Mouse (Mus musculus) neutrophil, adult 59 days (primary cell): Measurements from ENCODE around the gene Gps1. TPM values are rescaled to one million over a fixed set of nuclear protein-coding genes. Genes with fewer than 3 reads are reported as not detected.

ENCODE experiments used
- total RNA-seq, 2 experiments: library from RNA; stranded (reverse); gene quantifications; 1 replicate in 1 of 2; 2 replicates in 1 of 2; pipeline ENCODE4 v1.2.4; 2023

Gps1 gene
- total RNA-seq = 10 to 100 TPM; 32.3 to 47.8 TPM

DNA sequence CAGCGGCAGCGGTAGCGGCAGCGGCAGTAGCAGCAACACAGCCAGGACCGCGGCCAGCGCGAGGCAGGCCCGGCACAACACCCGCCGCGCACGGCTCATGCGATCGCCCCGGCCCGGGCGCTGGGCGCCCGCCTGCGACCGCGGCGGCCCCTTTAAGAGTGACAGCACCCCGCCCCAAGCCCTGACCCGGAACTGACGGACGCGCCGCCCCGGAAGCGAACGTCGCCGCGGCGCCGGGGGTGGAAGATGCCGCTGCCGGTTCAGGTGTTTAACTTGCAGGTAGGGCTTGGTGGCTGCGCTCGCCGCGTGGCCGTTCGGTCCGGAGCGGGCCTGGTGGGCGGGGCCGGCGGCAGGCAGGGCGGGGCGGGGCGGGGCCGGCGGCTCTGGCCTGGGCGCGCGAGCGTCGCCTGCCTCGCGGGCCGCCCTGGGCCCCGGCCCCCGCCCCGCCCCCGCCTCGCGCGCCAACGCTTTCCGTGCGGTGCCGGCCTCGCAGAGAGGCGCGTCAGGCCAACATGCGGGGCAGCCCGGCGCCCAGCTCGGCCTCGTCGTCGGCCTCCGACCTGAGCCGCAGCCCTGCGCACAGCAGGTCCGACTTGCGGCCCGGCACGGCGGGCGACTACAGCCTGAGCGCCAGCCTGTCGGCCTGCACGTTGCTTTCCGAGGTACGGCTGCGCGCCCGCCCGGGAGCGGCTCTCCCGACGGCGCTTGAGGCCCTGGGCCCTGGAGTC lies at the start of gene Gps1, which contains the start of gene Rfng:
Gene Gps1 (plus strand): TSS at position 209 of the 728 bp plus-strand sequence.
Gene Rfng (minus strand): TSS at position 144 of the 728 bp plus-strand sequence.

DNA sequence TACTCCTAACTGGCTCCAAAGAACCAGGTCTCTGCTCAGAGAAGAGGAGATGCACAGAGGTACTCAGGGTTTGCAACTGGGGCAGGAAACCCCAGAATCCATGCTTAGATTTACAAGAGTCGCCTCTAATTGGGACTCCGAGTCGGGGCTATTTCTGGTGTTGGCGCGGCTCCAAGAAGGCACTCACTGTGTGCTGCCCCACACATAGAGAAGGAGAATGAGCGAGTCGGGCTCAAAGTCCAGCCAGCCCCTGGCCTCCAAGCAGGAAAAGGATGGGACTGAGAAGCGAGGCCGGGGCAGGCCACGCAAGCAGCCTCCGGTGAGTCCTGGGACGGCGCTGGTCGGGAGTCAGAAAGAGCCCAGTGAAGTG lies 21.4 kb upstream of the Gps1 start, which contains the start of gene Hmga1b:
Gene Hmga1b (plus strand): TSS at position 123 of the 370 bp plus-strand sequence.

DNA sequence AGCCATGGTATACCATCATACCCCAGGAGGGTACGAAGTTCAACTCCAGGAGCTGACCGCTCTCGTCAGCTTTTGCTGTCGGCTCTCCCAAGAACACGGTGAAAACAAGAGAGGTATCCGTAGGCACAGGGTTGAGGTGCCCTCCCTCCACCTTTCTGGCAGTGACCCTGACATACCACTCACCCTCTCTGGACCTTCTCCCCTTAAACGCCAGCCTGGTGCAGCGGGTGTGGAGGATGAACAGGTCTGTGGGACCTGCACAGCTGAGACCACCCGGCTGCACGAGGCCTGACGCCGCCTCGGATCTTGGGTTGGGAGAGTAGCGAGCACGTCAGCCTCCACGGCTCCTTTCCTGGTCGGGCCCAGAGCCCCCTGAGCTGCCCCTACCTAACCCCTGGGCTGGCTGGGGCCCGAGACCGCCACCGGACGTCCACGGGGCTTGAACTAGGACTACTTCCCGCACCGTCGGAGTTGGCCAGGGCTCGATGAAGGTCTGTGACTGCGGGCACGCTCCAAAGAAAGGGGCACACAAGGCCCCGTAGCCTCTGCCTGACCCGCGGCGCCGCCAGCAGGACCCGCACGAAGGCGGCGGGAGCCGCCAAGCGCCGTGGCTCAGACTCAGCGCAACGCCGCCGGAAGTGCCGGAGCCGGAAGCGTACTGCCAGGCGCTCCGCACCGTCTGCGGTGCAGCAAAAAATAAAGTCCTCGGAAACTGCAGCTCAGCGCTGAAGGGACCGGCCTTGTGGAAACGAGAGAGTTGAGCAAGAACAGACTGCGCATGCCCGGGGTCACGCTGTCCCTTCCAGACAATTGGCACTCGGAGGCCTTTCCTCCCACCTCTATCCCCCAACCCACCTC lies 11.9 kb downstream of the Gps1 start, which contains the start of gene Dus1l:
Gene Dus1l (minus strand): TSS at position 648 of the 858 bp plus-strand sequence.

GRCm38 (mm10) chr11:120823956-120824786 lies 40.1 kb downstream of the Gps1 start, which contains the start of gene Fasn:
Gene Fasn (minus strand): TSS chr11:120824547.

Other genes with a start within 250 kb of the Gps1 start
- gene Mcrip1, start 234.5 kb upstream of the Gps1 start, total RNA-seq = 10 to 100 TPM; 28.5 to 32.8 TPM
- gene Ppp1r27, start 233.1 kb upstream of the Gps1 start, total RNA-seq = not detected
- gene P4hb, start 211.0 kb upstream of the Gps1 start, total RNA-seq = 100 to 1,000 TPM; 250 to 293 TPM
- gene Arhgdia, start 202.6 kb upstream of the Gps1 start, total RNA-seq = 100 to 1,000 TPM; 404 to 468 TPM
- gene Alyref, start 185.9 kb upstream of the Gps1 start, total RNA-seq = 100 to 1,000 TPM; 129 to 148 TPM
- gene Anapc11, start 185.9 kb upstream of the Gps1 start, total RNA-seq = 10 to 100 TPM; 51.5 to 52.9 TPM
- gene Npb, start 175.8 kb upstream of the Gps1 start, total RNA-seq = 1 to 10 TPM in 1 of 2 experiments, not detected in 1; 1.3 TPM
- 10 to 100 TPM; 33.2 to 34.6 TPM for gene Pcyt2, start 166.3 kb upstream of the Gps1 start, total RNA-seq
- 100 to 1,000 TPM; 117 to 133 TPM for gene Sirt7, start 159.0 kb upstream of the Gps1 start, total RNA-seq
- 100 to 1,000 TPM; 143 to 148 TPM for gene Mafg, start 150.7 kb upstream of the Gps1 start, total RNA-seq
- 1 to 10 TPM; 1.3 to 2.7 TPM for gene Pycr1, start 140.5 kb upstream of the Gps1 start, total RNA-seq
- not detected for gene Myadml2, start 136.1 kb upstream of the Gps1 start, total RNA-seq
- 1 to 10 TPM in 1 of 2 experiments, not detected in 1; 1.8 TPM for gene Notum, start 123.1 kb upstream of the Gps1 start, total RNA-seq
- 10 to 100 TPM; 79.9 to 88.5 TPM for gene Aspscr1, start 111.3 kb upstream of the Gps1 start, total RNA-seq
- gene Cenpx, start 70.5 kb upstream of the Gps1 start, total RNA-seq = 10 to 100 TPM; 35.5 to 36.7 TPM
- gene Lrrc45, start 70.3 kb upstream of the Gps1 start, total RNA-seq = 10 to 100 TPM; 11.7 to 15.4 TPM
- under 1 TPM in 1 of 2 experiments, not detected in 1; 0.67 TPM for gene Rac3, start 62.8 kb upstream of the Gps1 start, total RNA-seq
- gene Dcxr, start 57.0 kb upstream of the Gps1 start, total RNA-seq = 10 to 100 TPM in 1 of 2 experiments, 1 to 10 TPM in 1; 6.2 to 12.1 TPM
- gene Cbr2, start 52.2 kb upstream of the Gps1 start, total RNA-seq = 10 to 100 TPM in 1 of 2 experiments, 1 to 10 TPM in 1; 4.7 to 10.3 TPM
- gene Hmga1b, start 21.5 kb upstream of the Gps1 start, total RNA-seq = 10 to 100 TPM; 42.1 to 54.6 TPM
- 10 to 100 TPM; 12.8 to 14.4 TPM for gene Rfng, start 65 bp upstream of the Gps1 start, total RNA-seq
- 10 to 100 TPM; 31.9 to 38.5 TPM for gene Dus1l, start 12.1 kb downstream of the Gps1 start, total RNA-seq
- 10 to 100 TPM; 22.3 to 24.3 TPM for gene Fasn, start 40.3 kb downstream of the Gps1 start, total RNA-seq
- gene Ccdc57, start 148.6 kb downstream of the Gps1 start, total RNA-seq = 1 to 10 TPM; 2.8 to 5.2 TPM
- 100 to 1,000 TPM; 698 to 788 TPM for gene Slc16a3, start 164.2 kb downstream of the Gps1 start, total RNA-seq
- 100 to 1,000 TPM; 116 to 126 TPM for gene Csnk1d, start 207.1 kb downstream of the Gps1 start, total RNA-seq